Mouse (Mus musculus) MEL (cell line): ENCODE results near the gene Tbxa2r. TPM values are rescaled to one million over a fixed set of nuclear protein-coding genes. Genes with fewer than 3 reads are reported as not detected.
A peak's percentile ranks its signal among the peaks of the same experiment; 100 is the strongest.

Experiments used
- DNase-seq: peaks from one replicate; pipeline ENCODE4 v3.0.0; 2011; ENCODE audit warnings: low read depth, low spot score
- H3K27ac ChIP-seq: 2 replicates; pipeline ENCODE4 v1.5.1; 2012; ENCODE audit warnings: low read depth, mild to moderate bottlenecking, control low read depth, low read length, moderate library complexity; ENCODE audit not compliant: control insufficient read depth
- H3K27me3 ChIP-seq, 2 experiments: fragments of 150-350 bp in 1 of 2; sonication (generic) in 1 of 2; 2 replicates each; pipeline ENCODE4 v1.6.1; 2012; ENCODE audit warnings: low read length in 2 of 2, mild to moderate bottlenecking in 2 of 2, improper control_type of control experiment in 1 of 2, moderate library complexity in 1 of 2; ENCODE audit not compliant: insufficient read depth in 2 of 2, control insufficient read depth in 1 of 2
- H3K36me3 ChIP-seq, 2 experiments: 2 replicates each; pipeline ENCODE4 v1.6.1; 2012 to 2014; ENCODE audit warnings: low read length in 2 of 2, improper control_type of control experiment in 1 of 2, inconsistent platforms in 1 of 2, mild to moderate bottlenecking in 1 of 2; ENCODE audit not compliant: insufficient read depth in 2 of 2, control insufficient read depth in 1 of 2
- H3K4me1 ChIP-seq, 2 experiments: fragments of 150-350 bp in 1 of 2; sonication (generic) in 1 of 2; 2 replicates each; pipeline ENCODE4 v1.6.1; 2012; ENCODE audit warnings: low read length in 2 of 2, improper control_type of control experiment in 1 of 2, mild to moderate bottlenecking in 1 of 2; ENCODE audit not compliant: insufficient read depth in 2 of 2, control insufficient read depth in 1 of 2
- H3K4me3 ChIP-seq, 2 experiments: fragments of 150-350 bp in 1 of 2; sonication (generic) in 1 of 2; 2 replicates each; pipeline ENCODE4 v1.5.1; 2012; ENCODE audit warnings: low read depth in 2 of 2, low read length in 2 of 2, mild to moderate bottlenecking in 2 of 2, moderate library complexity in 2 of 2, control low read depth in 1 of 2, improper control_type of control experiment in 1 of 2; ENCODE audit not compliant: control insufficient read depth in 1 of 2, insufficient read depth in 1 of 2
- H3K79me2 ChIP-seq: 2 replicates; pipeline ENCODE4 v1.6.1; 2012; ENCODE audit warnings: mild to moderate bottlenecking, low read length, moderate library complexity; ENCODE audit not compliant: control insufficient read depth, poor library complexity, insufficient read depth
- H3K9ac ChIP-seq: 2 replicates; pipeline ENCODE4 v1.6.1; 2012; ENCODE audit warnings: low read depth, mild to moderate bottlenecking, control low read depth, low read length, moderate library complexity; ENCODE audit not compliant: control insufficient read depth, poor library complexity, severe bottlenecking
- H3K9me3 ChIP-seq: fragments of 150-350 bp; sonication (generic); replicated peaks from 2 replicates; pipeline ENCODE4 v1.6.1; 2012; ENCODE audit warnings: mild to moderate bottlenecking, low read length, improper control_type of control experiment, moderate library complexity; ENCODE audit not compliant: insufficient read depth
- BHLHE40 ChIP-seq: IDR thresholded peaks from 2 replicates; pipeline ENCODE4 v1.6.1; 2012; ENCODE audit warnings: low read depth, mild to moderate bottlenecking, inconsistent platforms, low read length, improper control_type of control experiment, borderline replicate concordance
- CHD1 ChIP-seq: IDR thresholded peaks from 2 replicates; pipeline ENCODE4 v1.6.1; 2012; ENCODE audit warnings: low read depth, mild to moderate bottlenecking, inconsistent platforms, low read length, improper control_type of control experiment
- CHD2 ChIP-seq: IDR thresholded peaks from 2 replicates; pipeline ENCODE4 v1.6.1; 2011; ENCODE audit warnings: low read length, improper control_type of control experiment
- ELF1 ChIP-seq: IDR thresholded peaks from 2 replicates; pipeline ENCODE4 v1.6.1; 2014; ENCODE audit warnings: low read depth, mild to moderate bottlenecking, inconsistent platforms, low read length, improper control_type of control experiment, moderate library complexity
- EP300 ChIP-seq, 2 experiments: IDR thresholded peaks; 2 replicates each; pipeline ENCODE4 v1.6.1; 2011; ENCODE audit warnings: improper control_type of control experiment in 2 of 2, low read length in 2 of 2, low read depth in 1 of 2, mild to moderate bottlenecking in 1 of 2
- ETS1 ChIP-seq: IDR thresholded peaks from 2 replicates; pipeline ENCODE4 v1.6.1; 2012; ENCODE audit warnings: low read depth, mild to moderate bottlenecking, inconsistent platforms, low read length, improper control_type of control experiment, moderate library complexity
- GABPA ChIP-seq: IDR thresholded peaks from 2 replicates; pipeline ENCODE4 v1.6.1; 2012; ENCODE audit warnings: low read depth, mild to moderate bottlenecking, inconsistent platforms, low read length, improper control_type of control experiment, moderate library complexity
- GATA1 ChIP-seq: IDR thresholded peaks from 2 replicates; pipeline ENCODE4 v1.6.1; 2011; ENCODE audit warnings: low read depth, low read length, improper control_type of control experiment
- HCFC1 ChIP-seq: IDR thresholded peaks from 2 replicates; pipeline ENCODE4 v1.6.1; 2012; ENCODE audit warnings: low read depth, mild to moderate bottlenecking, inconsistent platforms, low read length, improper control_type of control experiment, moderate library complexity
- MAX ChIP-seq: IDR thresholded peaks from 2 replicates; pipeline ENCODE4 v1.6.1; 2011; ENCODE audit warnings: low read length, improper control_type of control experiment
- NELFE ChIP-seq: IDR thresholded peaks from 2 replicates; pipeline ENCODE4 v1.6.1; 2011; ENCODE audit warnings: low read depth, low read length, improper control_type of control experiment
- POLR2AphosphoS2 ChIP-seq: IDR thresholded peaks from 2 replicates; pipeline ENCODE4 v1.6.1; 2011; ENCODE audit warnings: low read length, improper control_type of control experiment
- RCOR1 ChIP-seq: IDR thresholded peaks from 2 replicates; pipeline ENCODE4 v1.6.1; 2012; ENCODE audit warnings: low read depth, mild to moderate bottlenecking, inconsistent platforms, low read length, improper control_type of control experiment
- SIN3A ChIP-seq: IDR thresholded peaks from 2 replicates; pipeline ENCODE4 v1.6.1; 2012; ENCODE audit warnings: low read length, improper control_type of control experiment, inconsistent platforms
- SMC3 ChIP-seq: IDR thresholded peaks from 2 replicates; pipeline ENCODE4 v1.6.1; 2011; ENCODE audit warnings: low read depth, low read length, improper control_type of control experiment
- TCF12 ChIP-seq: IDR thresholded peaks from 2 replicates; pipeline ENCODE4 v1.6.1; 2014; ENCODE audit warnings: low read depth, mild to moderate bottlenecking, inconsistent platforms, low read length, improper control_type of control experiment, moderate library complexity
- USF1 ChIP-seq: IDR thresholded peaks from 2 replicates; pipeline ENCODE4 v1.6.1; 2014; ENCODE audit warnings: low read depth, mild to moderate bottlenecking, inconsistent platforms, low read length, improper control_type of control experiment, moderate library complexity
- USF2 ChIP-seq, 2 experiments: IDR thresholded peaks; 2 replicates each; pipeline ENCODE4 v1.6.1; 2011 to 2012; ENCODE audit warnings: improper control_type of control experiment in 2 of 2, low read length in 2 of 2, borderline replicate concordance in 1 of 2, inconsistent platforms in 1 of 2, low read depth in 1 of 2, mild to moderate bottlenecking in 1 of 2; ENCODE audit not compliant: insufficient read depth in 1 of 2
- ZC3H11A ChIP-seq: IDR thresholded peaks from 2 replicates; pipeline ENCODE4 v1.6.1; 2012; ENCODE audit warnings: low read depth, mild to moderate bottlenecking, inconsistent platforms, low read length, improper control_type of control experiment
- ZKSCAN1 ChIP-seq: IDR thresholded peaks from 2 replicates; pipeline ENCODE4 v1.6.1; 2012; ENCODE audit warnings: low read depth, mild to moderate bottlenecking, inconsistent platforms, low read length, improper control_type of control experiment, moderate library complexity
- ZNF384 ChIP-seq: IDR thresholded peaks from 2 replicates; pipeline ENCODE4 v1.6.1; 2012; ENCODE audit warnings: low read depth, mild to moderate bottlenecking, inconsistent platforms, low read length, improper control_type of control experiment
- polyA plus RNA-seq, 2 experiments: library from polyadenylated mRNA; stranded (reverse) in 1 of 2; unstranded in 1 of 2; fragments of >175 nt in 1 of 2; fragments of >200 nt in 1 of 2; gene quantifications; 2 replicates each; pipeline versions ENCODE4 v1.2.1 to v1.2.4; 2012; ENCODE audit warnings: low replicate concordance in 2 of 2, low read depth in 1 of 2; ENCODE audit not compliant: insufficient read length in 2 of 2, insufficient read depth in 1 of 2, missing spikeins in 1 of 2
- total RNA-seq: library from RNA; depleted of rRNA; stranded (reverse); fragments of 300-350 nt; gene quantifications from 2 replicates; pipeline ENCODE4 v1.2.3, GENCODE M21; 2012

The Tbxa2r gene
- total and polyA plus RNA-seq, 3 experiments: 0.31 TPM; not detected in 2

DNA sequence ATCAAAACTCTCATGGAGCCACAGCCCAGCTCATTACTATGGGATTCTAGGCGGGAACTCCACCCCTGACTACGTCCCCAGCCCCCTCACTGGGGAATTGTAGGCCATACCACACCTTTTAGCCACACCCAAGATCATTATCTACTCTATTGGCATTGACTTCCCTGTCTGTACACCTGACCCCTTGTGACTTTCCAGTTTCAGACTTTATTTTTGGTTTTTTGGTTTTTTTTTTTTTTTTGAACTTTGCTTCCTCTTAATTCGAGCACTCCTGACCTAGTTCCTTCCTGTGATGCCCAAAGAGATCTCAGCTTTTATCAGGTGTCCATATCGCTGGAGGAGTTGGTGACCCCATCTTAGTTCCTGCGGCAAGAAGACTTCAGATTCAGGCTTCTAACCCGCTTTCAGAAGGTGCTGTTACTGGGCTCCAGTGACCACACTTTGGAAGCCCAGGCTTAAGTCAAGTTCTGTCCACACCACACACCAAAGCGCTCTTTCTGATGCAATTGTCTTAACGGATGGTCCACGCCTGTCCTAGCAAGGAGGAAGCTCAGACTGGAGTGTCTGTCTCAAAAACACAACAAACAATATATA, 36.9 kb upstream of the Tbxa2r start, which contains the start of gene Tjp3:
Gene Tjp3, minus strand, starts transcription at position 71 of the 594 bp plus-strand sequence.
- no peak within 1 kb of the TSS for H3K4me3 ChIP-seq
- H3K9ac ChIP-seq: peak within 1 kb of the TSS; percentile 32; the same call in 1 of the 2 replicates
- peak; percentile 64 for DNase-seq
- H3K79me2 ChIP-seq: peaks cover 35% of the 10 kb centered on the region
- no peaks in the 10 kb centered on the region for H3K27me3 ChIP-seq
- no peaks in the 10 kb centered on the region for H3K9me3 ChIP-seq
- TF ChIP-seq ETS1 (no peak; the same call in 1 of the 2 replicates), GATA1 (peak; percentile 64), CHD2 (no peak), SMC3 (no peak), NELFE (0 out of 2 replicates have a peak, but pooled peaks have one; percentile 25), HCFC1 (peak; percentile 32; the same call in 1 of the 2 replicates), TCF12 (0 out of 2 replicates have a peak, but pooled peaks have one; percentile 28), GABPA (no peak), ZNF384 (peak; percentile 86), RCOR1 (no peak), USF2 (IDR thresholded peaks at IDR 0.05; ENCODE audit: borderline replicate concordance in 1 of 2, insufficient read depth in 1 of 2, low read depth in 1 of 2, low read length in 2 of 2) (no peak), POLR2AphosphoS2 (no peak), ELF1 (peak; percentile 24; the same call in 1 of the 2 replicates), EP300 (IDR thresholded peaks at IDR 0.05; ENCODE audit: low read depth in 1 of 2, low read length in 2 of 2) (peak; percentile 37 to 44; a peak in 3 of 4 replicates), SIN3A (peak; percentile 52; the same call in 1 of the 2 replicates), CHD1 (0 out of 2 replicates have a peak, but pooled peaks have one; percentile 63), MAX (peak; percentile 31; the same call in 1 of the 2 replicates), ZC3H11A (no peak), BHLHE40 (peak; percentile 26; the same call in 1 of the 2 replicates), USF1 (no peak), ZKSCAN1 (peak; percentile 76; the same call in 1 of the 2 replicates)
- peaks cover 11 to 33% of the 10 kb centered on the region in 2 experiments for H3K4me1 ChIP-seq
- peaks cover 0 to 21% of the 10 kb centered on the region in 2 experiments; a peak in 2 of 4 replicates for H3K36me3 ChIP-seq
- peak within 1 kb of the TSS; percentile 82 for H3K27ac ChIP-seq
